Mouse (Mus musculus) olfactory bulb, adult 2 months (tissue): ENCODE measurements around the gene Csrnp3.

ENCODE experiments used
- CTCF ChIP-seq: fragments of 200-500 bp; IDR thresholded peaks from 2 replicates; pipeline ENCODE4 v1.5.1; 2012; ENCODE audit warnings: low read depth, mild to moderate bottlenecking, low read length, moderate library complexity; ENCODE audit not compliant: insufficient read depth
- POLR2A ChIP-seq: fragments of 200-500 bp; IDR thresholded peaks from 2 replicates; pipeline ENCODE4 v1.6.1; 2012; ENCODE audit warnings: mild to moderate bottlenecking, low read depth, low read length, moderate library complexity; ENCODE audit not compliant: insufficient read depth

DNA sequence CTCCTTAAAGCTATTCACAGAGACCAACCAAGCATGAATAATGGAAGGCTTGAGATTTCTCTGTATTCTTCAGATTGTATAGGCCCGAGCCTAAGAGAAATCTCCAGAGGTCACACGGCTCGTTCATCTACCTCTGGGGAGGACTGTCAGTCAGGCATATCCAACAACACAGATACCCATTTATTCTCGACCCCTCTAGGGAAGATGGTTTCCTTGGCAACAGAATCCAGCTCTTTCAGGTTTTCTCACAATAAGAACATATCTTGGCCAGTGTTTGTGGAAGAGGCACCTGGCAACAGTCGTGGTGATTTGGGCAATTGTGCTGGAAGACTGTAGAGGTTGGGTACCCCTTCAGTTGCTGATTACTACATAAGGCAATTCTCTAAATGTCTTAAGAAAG lies 183.2 kb downstream of the Csrnp3 start:
- TF ChIP-seq CTCF = no peak
- no peak for TF ChIP-seq POLR2A
